Mouse (Mus musculus) c-Kit-positive CD71-positive TER-119-positive erythroid progenitor cells, embryonic 14.5 days (primary cell): Measurements from ENCODE around the gene Cchcr1.

Source experiments
- DNase-seq: peaks from one replicate; pipeline ENCODE4 v3.0.0-alpha.2; 2013; ENCODE audit warnings: low spot score

Cchcr1 gene

DNA sequence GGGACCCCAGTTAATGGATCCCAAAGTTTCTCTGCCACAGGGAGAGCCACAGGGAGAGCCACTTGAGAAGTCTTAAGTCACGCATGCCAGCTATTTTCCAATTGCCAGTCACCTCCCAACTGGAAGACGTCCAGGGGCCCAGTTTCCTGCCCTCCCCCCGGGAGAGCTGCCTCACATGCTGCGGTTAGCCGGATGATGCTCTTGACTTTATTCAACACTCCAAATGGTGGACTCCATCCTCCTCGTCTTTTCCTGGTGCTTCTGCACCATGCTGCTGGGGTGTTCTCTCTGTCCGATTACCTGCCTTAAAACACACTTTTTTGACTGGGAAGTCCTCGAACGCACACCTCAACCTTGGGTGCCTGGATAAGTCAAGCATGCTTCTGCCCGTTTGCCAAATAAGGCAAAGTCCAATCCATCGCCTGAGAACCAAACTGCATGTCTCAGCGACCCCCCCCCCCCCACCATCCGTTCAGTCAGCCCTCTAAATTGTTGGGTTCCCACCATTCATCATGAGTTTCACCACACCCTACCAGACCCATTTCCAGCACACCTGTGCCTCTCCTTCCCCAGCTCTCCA is 39.4 kb downstream of the Cchcr1 start:
- DNase-seq, result no peak

DNA sequence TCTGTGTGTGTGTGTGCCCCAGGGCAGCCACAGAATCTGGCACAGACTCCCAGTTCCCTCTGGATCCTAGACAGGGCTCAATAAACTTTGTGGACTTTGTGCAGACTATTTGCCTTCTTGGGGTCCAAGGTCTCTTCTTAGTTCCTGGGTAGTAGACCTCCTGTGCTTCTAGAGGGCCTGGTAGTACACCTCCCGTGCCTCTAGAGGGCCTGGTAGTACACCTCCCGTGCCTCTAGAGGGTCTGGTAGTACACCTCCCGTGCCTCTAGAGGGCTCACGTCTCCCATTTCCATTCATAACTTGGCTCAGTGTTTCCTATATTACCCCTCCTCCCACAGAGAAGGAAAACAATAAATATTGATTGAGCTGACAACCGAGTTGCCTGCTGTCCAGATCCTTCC is 39.9 kb downstream of the Cchcr1 start:
- peak; percentile 23 for DNase-seq

- no peak for DNase-seq
Observed at GRCm38 (mm10) chr17:35557351-35557750, 40.5 kb downstream of the Cchcr1 start.

DNA sequence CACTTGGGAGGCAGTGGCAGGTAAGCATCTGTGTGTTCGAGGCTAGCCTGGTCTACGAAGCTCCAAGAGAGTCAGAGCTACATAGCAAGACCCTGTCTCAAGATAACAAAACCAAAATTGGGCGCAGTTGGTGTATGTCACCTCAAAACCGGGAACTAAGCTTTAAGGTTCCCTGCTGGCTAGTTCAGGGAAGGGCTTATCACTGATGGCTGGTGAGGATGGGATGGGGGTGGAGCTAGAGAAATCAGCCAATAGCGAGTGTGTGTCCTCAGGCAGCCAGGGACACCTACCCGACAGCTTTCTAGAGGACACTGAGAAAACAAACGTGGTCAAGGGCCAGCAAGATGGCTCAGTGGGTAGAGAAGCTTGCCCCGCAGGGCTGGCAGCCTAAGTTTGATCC is 41.3 kb downstream of the Cchcr1 start:
- no peak for DNase-seq

DNA sequence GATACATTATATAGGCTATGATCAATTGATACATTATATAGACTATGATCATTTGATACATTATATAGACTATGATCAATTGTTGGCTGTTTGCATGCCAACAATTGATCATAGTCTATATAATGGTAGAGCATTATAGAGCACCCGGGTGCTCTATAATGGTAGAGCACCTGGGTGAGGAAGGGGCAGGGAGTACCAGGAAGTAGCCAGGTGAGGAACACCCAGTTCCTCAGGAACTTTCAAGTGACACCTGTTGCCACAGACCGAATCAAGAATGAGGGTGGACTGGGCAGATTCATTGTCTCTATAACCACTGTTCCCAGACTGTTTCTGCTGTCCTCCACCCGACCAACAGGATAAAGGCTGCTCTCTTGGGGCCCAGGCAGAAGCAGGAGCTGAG is 50.2 kb downstream of the Cchcr1 start, which contains the start of gene 2300002M23Rik:
2300002M23Rik (plus strand) TSS at position 301 of the 400 bp plus-strand sequence.
- DNase-seq, result no peak

- no peak for DNase-seq
Observed at GRCm38 (mm10) chr17:35567767-35568166, 50.9 kb downstream of the Cchcr1 start.

DNA sequence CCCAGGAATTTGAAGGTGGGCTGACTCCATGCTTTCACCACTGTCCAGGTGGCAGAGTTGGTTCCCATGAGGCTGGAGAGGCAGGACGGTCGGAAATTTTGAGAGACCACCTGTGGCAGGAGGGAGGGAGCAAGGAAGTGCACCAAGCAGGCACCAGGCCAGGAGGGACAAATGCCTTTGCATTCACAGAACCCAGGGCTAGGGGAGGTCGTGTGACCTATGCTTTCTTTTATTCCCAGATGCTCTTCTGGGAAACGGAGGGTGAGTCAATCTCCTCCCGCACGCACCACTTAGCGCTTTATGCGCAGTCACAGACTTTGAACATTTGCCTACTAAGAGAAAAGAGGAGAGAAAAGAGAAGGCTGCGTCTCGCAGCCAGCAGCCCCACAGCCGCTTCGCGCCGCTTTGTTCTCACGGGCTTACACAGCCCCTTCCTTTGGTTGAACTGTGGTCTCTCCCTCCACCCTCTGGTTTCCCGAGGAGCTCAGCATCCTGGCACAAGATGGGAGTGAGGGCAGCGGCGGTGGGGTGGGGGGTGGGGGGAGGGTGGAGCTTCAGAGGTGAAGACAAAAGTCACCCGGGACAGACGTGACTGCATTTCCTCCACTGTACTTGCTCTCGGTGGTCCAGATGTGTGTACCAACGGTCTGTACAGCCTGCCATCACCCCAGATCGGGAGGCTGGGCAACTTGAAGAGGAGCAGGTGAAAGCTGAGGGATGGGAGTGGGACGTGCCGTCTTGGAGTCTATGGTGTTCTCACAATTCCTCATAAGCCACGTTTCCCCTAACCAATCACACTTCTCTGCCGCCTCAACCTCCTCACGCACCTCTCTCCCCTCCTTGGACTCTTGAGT is 52.4 kb downstream of the Cchcr1 start:
- DNase-seq, result no peak

- DNase-seq, result no peak
Observed at GRCm38 (mm10) chr17:35570836-35571235, 53.9 kb downstream of the Cchcr1 start.

- DNase-seq, result no peak
Observed at GRCm38 (mm10) chr17:35571477-35571876, 54.6 kb downstream of the Cchcr1 start.

DNA sequence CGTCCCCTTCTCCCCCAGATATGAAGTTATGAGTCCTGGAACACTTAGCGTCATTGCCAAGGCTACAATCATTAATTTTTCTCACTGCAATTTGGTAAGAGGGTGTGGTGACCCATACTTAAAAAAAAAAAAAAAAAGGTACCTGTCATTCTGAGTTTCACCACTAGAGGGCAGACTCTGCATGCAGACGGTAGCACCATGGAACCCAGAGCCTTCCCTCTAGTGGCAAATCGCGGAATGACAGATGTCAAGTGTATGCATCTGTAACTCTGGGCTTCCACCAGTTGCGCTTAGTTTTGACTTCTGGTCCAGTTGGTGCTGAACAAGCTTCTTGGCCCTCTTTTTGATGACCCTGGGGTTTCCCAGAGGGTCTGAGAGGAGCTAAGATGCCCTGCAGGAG is 61.3 kb downstream of the Cchcr1 start:
- peak; percentile 90 for DNase-seq
